Mouse (Mus musculus): ENCODE results near the gene Cyp51. TPM values are rescaled to one million over a fixed set of nuclear protein-coding genes. Genes with fewer than 3 reads are reported as not detected.

Gene Cyp51
- polyA plus RNA-seq, 1 experiment: 39.5 TPM

DNA sequence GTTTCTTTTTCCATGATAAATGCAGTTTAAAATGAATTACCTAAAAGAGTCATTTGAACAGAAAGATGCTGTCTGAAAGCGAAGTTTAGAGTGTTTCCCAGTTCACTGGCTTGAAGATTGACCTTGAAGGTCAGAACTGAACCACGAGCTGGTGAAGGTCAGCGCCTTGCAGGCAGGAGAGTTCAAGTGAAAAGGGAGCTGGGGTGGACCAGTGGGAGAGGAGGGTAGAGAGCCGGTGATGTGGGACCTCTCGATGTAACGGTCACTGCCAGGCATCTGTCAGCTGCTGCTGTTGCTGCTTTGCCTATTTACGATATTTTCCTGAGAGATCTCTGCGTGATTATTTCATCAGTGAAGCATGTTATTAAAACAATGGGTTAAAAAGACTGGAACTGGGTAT, 65.2 kb downstream of the Cyp51 start:
- no peak for DNase-seq
- Histone ChIP-seq H3K4me3 (replicated peaks; ENCODE audit: extremely low read depth, low read depth, low read length) (no peak overlapping the region), H3K4me1 (ENCODE audit: control insufficient read depth, insufficient read depth, low read length) (no peaks in the 10 kb centered on the region)
- 91% methylated on average over 8 of the region's 8 CpGs for WGBS
- TF ChIP-seq CTCF (IDR thresholded peaks at IDR 0.05; ENCODE audit: insufficient read depth, low read length): no peak
- TF ChIP-seq POLR2A (IDR thresholded peaks at IDR 0.05; ENCODE audit: borderline replicate concordance, extremely low read depth, low read depth, low read length): no peak

DNA sequence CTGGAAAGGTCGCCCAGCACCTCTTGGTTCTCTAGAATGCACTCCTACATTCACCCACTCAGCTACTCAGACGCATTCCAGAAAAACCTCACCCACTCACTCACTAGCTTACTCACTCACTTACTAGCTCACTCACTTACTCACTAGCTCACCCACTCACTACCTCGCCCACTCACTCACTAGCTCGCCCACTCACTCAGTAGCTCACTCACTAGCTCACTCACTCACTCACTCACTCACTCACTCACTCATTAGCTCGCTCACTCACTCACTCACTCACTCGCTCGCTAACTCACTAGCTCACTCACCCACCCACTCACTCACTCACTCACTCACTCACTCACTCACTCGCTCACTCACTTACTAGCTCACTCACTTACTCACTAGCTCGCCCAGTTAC, 67.9 kb downstream of the Cyp51 start:
- no peak for DNase-seq
- H3K4me3 ChIP-seq (replicated peaks; ENCODE audit: extremely low read depth, low read depth, low read length): no peak overlapping the region
- 98% methylated on average over 9 of the region's 9 CpGs for WGBS
- H3K4me1 ChIP-seq (ENCODE audit: control insufficient read depth, insufficient read depth, low read length): no peaks in the 10 kb centered on the region
- TF ChIP-seq POLR2A (IDR thresholded peaks at IDR 0.05; ENCODE audit: borderline replicate concordance, extremely low read depth, low read depth, low read length): no peak
- no peak for TF ChIP-seq CTCF (IDR thresholded peaks at IDR 0.05; ENCODE audit: insufficient read depth, low read length)

DNA sequence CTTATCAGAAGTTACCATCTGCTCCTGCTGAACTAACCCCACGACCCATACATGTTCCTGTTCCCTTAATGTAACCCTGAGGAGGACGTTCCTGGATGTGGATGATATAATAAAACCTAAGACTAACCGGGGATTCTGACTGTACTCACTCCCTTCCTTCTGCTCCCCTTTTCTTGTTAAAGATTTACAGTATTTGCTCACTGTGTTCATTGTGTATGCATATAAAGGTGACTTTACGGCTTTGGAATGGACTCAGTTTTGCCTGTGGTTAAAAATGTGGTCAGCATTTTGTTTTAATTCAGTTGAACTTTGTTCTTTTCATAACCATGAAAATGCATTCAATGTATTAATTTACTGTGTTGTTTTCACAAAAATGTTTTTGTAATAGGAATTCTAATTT, 72.7 kb downstream of the Cyp51 start:
- DNase-seq: no peak
- WGBS: 72% methylated on average over 4 of the region's 4 CpGs
- no peaks in the 10 kb centered on the region for H3K4me1 ChIP-seq (ENCODE audit: control insufficient read depth, insufficient read depth, low read length)
- TF ChIP-seq POLR2A (IDR thresholded peaks at IDR 0.05; ENCODE audit: borderline replicate concordance, extremely low read depth, low read depth, low read length) (no peak), CTCF (IDR thresholded peaks at IDR 0.05; ENCODE audit: insufficient read depth, low read length) (no peak)
- H3K4me3 ChIP-seq (replicated peaks; ENCODE audit: extremely low read depth, low read depth, low read length): no peak overlapping the region

Other genes with a start within 250 kb of the Cyp51 start
- gene Mterf1a, start 210.8 kb downstream of the Cyp51 start, polyA plus RNA-seq (2012; rRNA removed): 1.1 and 1.7 TPM in 2 replicates
- gene Akap9, start 176.7 kb downstream of the Cyp51 start, polyA plus RNA-seq (2012; rRNA removed): 6.9 and 8.4 TPM in 2 replicates
- 0.15 and 0.47 TPM in 2 replicates for gene Mterf1b, start 87.6 kb upstream of the Cyp51 start, polyA plus RNA-seq (2012; rRNA removed)

Measured in lung, adult 2 months (tissue).